Mouse (Mus musculus) bone marrow macrophage, adult 2 months (primary cell): ENCODE results near the gene Cadm1. TPM values are rescaled to one million over a fixed set of nuclear protein-coding genes. Genes with fewer than 3 reads are reported as not detected.

Experiments
- H3K27ac ChIP-seq: 2 replicates; pipeline ENCODE4 v1.5.1; 2012; ENCODE audit warnings: low read depth, low read length; ENCODE audit not compliant: insufficient read depth
- H3K4me1 ChIP-seq: 2 replicates; pipeline ENCODE4 v1.6.1; 2012; ENCODE audit warnings: low read length; ENCODE audit not compliant: control insufficient read depth, insufficient read depth
- H3K4me3 ChIP-seq: 2 replicates; pipeline ENCODE4 v1.5.1; 2012; ENCODE audit warnings: mild to moderate bottlenecking, low read length, moderate library complexity; ENCODE audit not compliant: insufficient read depth
- CTCF ChIP-seq: IDR thresholded peaks from 2 replicates; pipeline ENCODE4 v1.5.1; 2012; ENCODE audit warnings: low read depth, mild to moderate bottlenecking, low read length, moderate library complexity
- POLR2A ChIP-seq: IDR thresholded peaks from 2 replicates; pipeline ENCODE4 v1.6.1; 2012; ENCODE audit warnings: mild to moderate bottlenecking, low read depth, low read length, borderline replicate concordance
- polyA plus RNA-seq: library from polyadenylated mRNA; stranded (reverse); fragments of >200 nt; gene quantifications from 2 replicates; pipeline ENCODE4 v1.2.4, GENCODE M21; 2012; ENCODE audit not compliant: missing spikeins, insufficient read depth, insufficient read length

Gene Cadm1
- polyA plus RNA-seq, 1 experiment, result 146 TPM

DNA sequence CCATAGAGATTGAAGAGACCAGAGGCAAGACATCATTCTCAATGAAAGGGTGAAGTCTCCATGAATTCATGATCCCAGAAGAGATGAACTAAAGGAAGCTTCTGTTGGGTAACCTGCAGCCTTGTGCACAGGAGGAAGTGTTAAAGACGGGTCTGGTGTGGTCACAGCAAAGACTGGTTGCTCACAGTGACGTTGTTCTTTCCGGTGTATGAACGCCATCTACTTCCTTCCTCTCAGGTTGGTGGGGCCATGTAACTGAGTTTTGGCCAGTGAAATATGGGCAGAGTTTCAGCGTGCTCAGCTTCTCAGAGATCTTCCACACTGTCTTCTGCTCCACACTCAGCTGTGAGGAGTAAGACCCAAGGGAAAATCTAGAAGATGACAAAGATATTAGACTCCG is 363.0 kb downstream of the Cadm1 start:
- Histone ChIP-seq H3K27ac (no peak overlapping the region), H3K4me1 (peaks cover 10% of the 10 kb centered on the region), H3K4me3 (no peak overlapping the region)
- TF ChIP-seq CTCF, result no peak
- no peak for TF ChIP-seq POLR2A

DNA sequence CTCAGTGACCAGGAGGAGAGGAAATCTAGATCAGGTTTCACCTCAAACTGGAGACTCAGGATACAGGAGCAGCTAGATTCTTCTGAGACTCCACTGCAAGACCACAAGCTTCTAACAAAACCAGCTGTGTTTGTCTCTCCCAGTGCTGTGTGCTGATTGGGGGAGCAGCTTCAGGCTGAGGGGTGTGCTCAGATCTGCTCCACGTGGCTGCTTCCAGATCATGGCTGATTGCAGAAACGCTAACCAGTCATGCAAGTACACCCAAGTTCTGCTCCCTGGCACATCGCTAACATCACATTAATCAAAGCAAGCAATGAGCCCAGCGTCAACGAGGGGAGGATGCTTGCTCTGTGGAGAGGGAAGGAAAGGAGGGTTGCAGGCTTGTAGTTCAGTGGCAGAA is 364.1 kb downstream of the Cadm1 start:
- TF ChIP-seq POLR2A (no peak), CTCF (no peak)
- no peak overlapping the region for H3K4me3 ChIP-seq
- H3K4me1 ChIP-seq, result peaks cover 10% of the 10 kb centered on the region
- no peak overlapping the region for H3K27ac ChIP-seq

DNA sequence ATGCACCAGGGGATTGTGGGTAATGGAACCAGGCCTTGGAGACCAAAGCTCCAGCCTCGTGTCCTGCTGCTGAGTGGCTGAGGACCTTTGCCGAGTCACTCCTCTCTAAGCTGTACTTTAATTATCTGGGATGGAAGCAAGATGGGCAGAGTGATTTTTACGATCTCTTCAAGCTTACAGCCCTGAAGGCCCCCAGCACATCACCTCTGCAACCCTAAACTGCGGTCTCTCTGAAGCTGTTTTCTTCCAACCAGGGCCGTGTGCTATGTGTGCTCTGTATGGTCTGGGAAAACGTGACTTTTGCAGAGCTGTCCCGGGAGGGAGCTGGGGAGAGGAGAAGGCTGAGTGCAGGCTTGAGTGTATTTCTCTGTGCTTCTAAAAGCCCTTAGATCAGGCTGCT is 364.7 kb downstream of the Cadm1 start:
- TF ChIP-seq CTCF, result no peak
- no peak for TF ChIP-seq POLR2A
- Histone ChIP-seq H3K4me3 (no peak overlapping the region), H3K4me1 (peaks cover 10% of the 10 kb centered on the region)

DNA sequence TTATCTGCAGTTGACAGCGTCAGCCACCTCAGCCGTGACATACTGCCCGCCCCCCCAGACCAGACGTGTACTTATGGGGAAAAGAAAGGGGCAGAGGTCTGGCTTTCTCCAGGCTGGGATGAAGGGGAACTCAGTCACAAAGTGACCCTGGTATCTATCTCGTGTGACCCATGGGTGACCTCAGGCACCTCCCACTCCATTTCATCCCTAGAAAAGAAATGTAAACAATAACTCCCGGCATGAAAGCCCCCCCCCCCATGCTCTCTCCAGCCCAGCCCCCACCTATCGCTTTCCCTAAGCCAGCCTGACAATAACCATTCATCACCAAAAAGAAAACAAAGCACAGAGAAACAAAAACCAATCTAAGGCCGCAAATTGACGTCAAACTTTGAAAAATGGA is 365.1 kb downstream of the Cadm1 start:
- H3K4me3 ChIP-seq, result no peak overlapping the region
- peaks cover 10% of the 10 kb centered on the region for H3K4me1 ChIP-seq
- H3K27ac ChIP-seq, result no peak overlapping the region
- TF ChIP-seq POLR2A (no peak), CTCF (no peak)

More for the DNA sequence above, 364.7 kb downstream of the Cadm1 start:
- H3K27ac ChIP-seq, result no peak overlapping the region

DNA sequence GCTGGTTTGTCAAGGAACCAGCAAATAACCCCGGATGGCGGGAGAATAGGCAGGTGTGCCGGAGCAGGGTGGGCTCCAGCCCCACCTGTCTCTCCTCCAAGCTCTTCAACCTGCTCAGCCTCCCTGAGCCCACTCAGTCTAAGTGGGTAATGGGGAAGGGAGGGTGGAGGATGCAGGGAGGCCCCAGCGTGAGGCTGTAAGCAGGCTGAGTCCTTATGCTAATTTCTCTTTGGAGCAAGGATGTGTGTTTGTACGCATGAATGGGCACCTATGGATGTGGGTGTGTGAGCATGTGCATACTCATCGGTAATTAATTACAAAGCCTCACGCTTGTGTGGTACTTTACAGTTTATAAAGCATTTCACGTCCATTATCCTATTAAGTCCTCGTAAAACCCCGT is 370.8 kb downstream of the Cadm1 start:
- Histone ChIP-seq H3K27ac (no peak overlapping the region), H3K4me1 (no peaks in the 10 kb centered on the region), H3K4me3 (no peak overlapping the region)
- TF ChIP-seq CTCF (no peak), POLR2A (no peak)

DNA sequence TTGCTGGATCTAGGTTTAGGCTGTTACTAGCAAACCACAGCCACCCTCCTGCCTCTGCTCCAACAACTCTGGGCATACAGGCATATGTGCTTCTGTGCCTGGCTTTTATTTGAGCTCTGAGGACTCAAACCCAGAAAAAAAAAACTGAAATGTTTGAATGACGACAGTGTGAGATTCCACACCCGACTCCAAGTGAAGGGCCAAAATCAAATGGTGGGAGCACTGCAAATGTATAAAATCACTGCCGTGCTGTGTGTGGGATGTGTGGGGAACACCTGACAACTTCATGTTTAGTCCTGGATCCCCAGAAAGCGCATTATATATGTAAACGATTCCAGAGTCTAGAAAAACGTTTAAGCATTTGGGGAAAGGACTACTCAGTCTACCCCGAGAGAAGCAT is 373.7 kb downstream of the Cadm1 start:
- TF ChIP-seq CTCF, result no peak
- no peak for TF ChIP-seq POLR2A
- Histone ChIP-seq H3K4me1 (no peaks in the 10 kb centered on the region), H3K27ac (no peak overlapping the region), H3K4me3 (no peak overlapping the region)

DNA sequence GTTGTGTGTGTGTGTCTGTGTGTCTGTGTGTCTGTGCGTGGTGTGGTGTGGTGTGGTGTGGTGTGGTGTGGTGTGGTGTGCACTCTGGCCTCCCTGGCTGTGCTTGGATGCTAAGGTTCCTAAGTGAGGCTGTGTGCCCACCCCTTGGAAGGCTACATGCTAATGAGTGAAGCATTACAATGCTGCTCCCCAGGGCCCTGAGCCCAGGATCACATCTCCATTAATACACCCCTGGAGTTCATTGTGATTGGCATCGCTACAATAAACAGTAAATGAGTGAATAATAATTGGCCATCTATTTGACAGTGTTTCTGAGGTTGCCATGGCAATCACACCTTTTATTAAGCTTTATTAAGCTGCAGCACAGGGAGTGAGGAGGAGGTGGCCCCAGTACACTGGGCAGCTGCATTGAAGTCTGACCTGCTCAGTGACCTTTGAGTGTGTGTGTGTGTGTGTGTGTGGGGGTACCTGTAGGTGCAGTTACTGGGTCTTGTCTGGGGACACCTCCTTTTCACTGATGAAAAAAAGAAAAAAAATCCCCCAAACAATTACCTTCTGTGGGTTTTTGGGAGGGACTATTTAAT is 374.5 kb downstream of the Cadm1 start:
- H3K4me1 ChIP-seq, result no peaks in the 10 kb centered on the region
- H3K27ac ChIP-seq, result no peak overlapping the region
- H3K4me3 ChIP-seq, result no peak overlapping the region
- TF ChIP-seq CTCF (no peak), POLR2A (no peak)

DNA sequence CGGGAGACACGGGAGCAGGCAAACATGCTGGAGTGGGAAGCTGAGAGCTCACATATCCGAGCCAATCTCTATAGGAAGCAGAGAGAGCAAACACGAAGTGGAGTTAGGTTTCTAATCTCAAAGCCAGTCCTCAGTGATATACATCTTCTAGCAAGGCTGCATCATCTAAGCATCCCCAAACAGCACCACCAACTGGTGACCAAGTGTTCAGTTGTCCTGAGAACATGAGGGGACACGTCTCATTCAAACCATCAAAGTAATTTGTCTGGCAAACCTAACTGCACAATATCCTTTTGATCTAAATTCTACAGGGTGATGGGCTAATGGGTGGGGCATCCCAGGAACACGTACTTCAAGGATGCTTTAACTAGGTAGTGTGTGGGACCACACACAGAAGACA is 376.5 kb downstream of the Cadm1 start:
- Histone ChIP-seq H3K27ac (no peak overlapping the region), H3K4me3 (no peak overlapping the region), H3K4me1 (no peaks in the 10 kb centered on the region)
- TF ChIP-seq POLR2A (no peak), CTCF (no peak)
